Mouse (Mus musculus): ENCODE measurements around the gene Apol7e. TPM values are rescaled to one million over a fixed set of nuclear protein-coding genes. Genes with fewer than 3 reads are reported as not detected.
"Not testable (repeated sequence)": the region's sequence is repeated elsewhere in the genome, so short reads cannot be mapped to it uniquely, and the experiment has no call there.

Apol7e gene
- polyA plus RNA-seq, 1 experiment from 2014 or later: not detected

DNA sequence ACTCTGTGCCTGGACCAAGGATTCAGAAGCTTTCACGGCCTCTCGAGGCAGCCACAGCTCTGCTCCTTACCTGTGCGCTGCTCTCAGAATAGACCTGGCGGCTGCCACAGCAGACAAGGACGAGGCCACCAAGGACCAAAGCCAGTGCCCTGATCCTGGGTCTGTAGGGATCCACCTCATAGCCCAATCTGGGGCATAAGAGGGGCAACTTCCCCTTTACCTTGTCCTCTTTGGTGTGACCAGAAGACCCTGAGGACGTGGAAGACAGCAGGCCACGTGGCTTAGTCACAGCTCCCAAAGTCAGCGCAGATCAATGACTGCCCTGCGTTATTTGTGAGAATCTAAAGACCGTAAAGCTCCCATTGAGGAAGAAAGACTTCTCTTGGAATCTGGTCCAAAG lies 34.2 kb downstream of the Apol7e start:
- 59% methylated on average over 10 of the region's 10 CpGs for WGBS (ENCODE audit: insufficient replicate concordance)
- ATAC-seq (ENCODE audit: low read depth): not testable (repeated sequence)

DNA sequence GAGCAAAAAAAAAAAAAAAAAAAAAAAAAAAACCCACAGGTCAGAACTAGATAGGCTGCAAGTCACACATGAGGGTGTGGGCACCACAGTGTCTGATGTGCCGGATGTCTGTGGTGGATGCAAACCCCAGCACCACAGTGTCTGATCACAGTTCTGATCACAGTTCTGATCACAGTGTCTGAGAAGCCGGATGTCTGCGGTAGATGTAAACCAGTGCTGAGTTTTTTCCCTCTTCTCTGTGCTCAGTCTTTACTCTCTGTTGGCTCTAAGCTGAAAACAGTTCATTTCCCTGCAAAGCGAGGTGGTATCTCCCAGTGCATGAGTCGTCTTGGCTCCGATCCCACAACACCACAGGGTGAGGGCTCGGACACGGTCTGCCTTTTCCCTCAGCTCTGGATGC lies 34.7 kb downstream of the Apol7e start:
- 51% methylated on average over 8 of the region's 8 CpGs for WGBS (ENCODE audit: insufficient replicate concordance)
- not testable (repeated sequence) for ATAC-seq (ENCODE audit: low read depth); H3K27ac ChIP-seq (ENCODE audit: low read length); H3K9ac ChIP-seq (ENCODE audit: low read depth, low read length); H3K4me3 ChIP-seq (ENCODE audit: low read depth, low read length); H3K4me1 ChIP-seq (ENCODE audit: control insufficient read depth, low read depth, low read length); H3K4me2 ChIP-seq (ENCODE audit: low read depth, low read length); H3K27me3 ChIP-seq (ENCODE audit: control insufficient read depth, insufficient read depth, low read depth, low read length); H3K36me3 ChIP-seq (ENCODE audit: control insufficient read depth, insufficient read depth); H3K9me3 ChIP-seq (replicated peaks; ENCODE audit: control insufficient read depth, low read length)

More for the DNA sequence above, 34.2 kb downstream of the Apol7e start:
- H3K27me3 ChIP-seq (ENCODE audit: control insufficient read depth, insufficient read depth, low read depth, low read length); H3K4me1 ChIP-seq (ENCODE audit: control insufficient read depth, low read depth, low read length); H3K4me3 ChIP-seq (ENCODE audit: low read depth, low read length); H3K4me2 ChIP-seq (ENCODE audit: low read depth, low read length); H3K9ac ChIP-seq (ENCODE audit: low read depth, low read length); H3K27ac ChIP-seq (ENCODE audit: low read length); H3K9me3 ChIP-seq (replicated peaks; ENCODE audit: control insufficient read depth, low read length); H3K36me3 ChIP-seq (ENCODE audit: control insufficient read depth, insufficient read depth): not testable (repeated sequence)

DNA sequence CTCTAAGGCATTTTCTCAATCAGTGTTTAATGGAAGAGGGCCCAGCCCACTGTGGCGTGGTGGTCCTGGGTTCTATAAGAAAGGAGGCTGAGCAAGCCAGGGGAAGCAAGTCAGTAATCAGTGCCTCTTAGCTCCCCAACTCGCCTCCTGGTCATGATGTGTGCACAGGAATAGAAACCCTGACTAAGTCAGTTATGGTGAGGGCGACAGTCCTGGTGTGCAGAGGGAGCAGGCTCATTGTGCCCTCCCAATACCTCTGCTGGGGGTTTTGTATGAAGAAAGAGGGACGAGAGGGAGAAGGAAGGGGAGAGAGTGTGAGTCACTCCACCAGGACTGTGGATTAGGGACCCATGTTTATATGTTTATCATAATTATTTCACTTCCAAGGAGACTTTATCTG lies 35.2 kb downstream of the Apol7e start:
- not testable (repeated sequence) for H3K4me1 ChIP-seq (ENCODE audit: control insufficient read depth, low read depth, low read length); H3K27me3 ChIP-seq (ENCODE audit: control insufficient read depth, insufficient read depth, low read depth, low read length); H3K27ac ChIP-seq (ENCODE audit: low read length); ATAC-seq (ENCODE audit: low read depth); H3K9ac ChIP-seq (ENCODE audit: low read depth, low read length); H3K9me3 ChIP-seq (replicated peaks; ENCODE audit: control insufficient read depth, low read length); H3K4me3 ChIP-seq (ENCODE audit: low read depth, low read length); H3K4me2 ChIP-seq (ENCODE audit: low read depth, low read length); H3K36me3 ChIP-seq (ENCODE audit: control insufficient read depth, insufficient read depth)
- WGBS (ENCODE audit: insufficient replicate concordance): 41% methylated on average over 4 of the region's 4 CpGs

DNA sequence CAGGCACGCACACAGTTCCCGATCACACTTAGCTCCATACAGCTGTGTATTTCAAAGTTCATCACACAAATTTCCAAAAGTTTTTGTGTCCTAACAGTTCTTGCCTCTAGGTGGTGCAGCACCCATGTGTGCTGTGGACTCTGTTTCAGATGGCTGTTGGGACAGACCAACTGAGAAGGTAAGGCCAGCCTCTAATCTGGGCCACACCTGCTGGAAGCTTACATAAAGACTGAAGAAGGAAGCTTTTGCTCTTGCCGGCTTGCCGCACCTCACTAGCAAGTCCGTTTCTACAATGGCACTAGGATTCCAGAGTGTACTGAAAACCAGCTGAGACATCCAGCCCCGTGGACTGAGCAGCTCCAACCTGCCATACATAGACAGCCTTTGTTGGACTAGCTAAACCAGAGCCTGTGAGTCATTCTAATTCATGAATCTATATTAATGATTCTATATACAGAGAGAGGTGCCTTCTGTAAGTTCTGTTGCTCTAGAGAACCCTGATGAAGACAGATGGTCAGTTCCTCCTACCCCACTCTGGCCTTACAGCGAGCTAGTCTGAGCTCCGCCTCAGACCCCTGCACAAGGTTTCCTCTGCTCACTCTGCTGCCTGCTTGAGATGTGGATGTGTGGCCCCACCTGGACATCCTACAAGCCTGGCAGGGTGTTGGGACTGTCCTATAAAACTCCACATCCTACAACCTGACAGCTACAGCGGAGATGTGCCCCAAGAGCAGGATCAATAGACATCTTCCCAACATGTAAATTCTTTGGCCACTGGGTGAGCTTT lies 42.0 kb downstream of the Apol7e start:
- Histone ChIP-seq H3K9me3 (replicated peaks; ENCODE audit: control insufficient read depth, low read length) (no peaks in the 10 kb centered on the region), H3K27ac (ENCODE audit: low read length) (no peak overlapping the region), H3K9ac (ENCODE audit: low read depth, low read length) (no peak overlapping the region), H3K4me2 (ENCODE audit: low read depth, low read length) (no peak overlapping the region), H3K4me1 (ENCODE audit: control insufficient read depth, low read depth, low read length) (no peaks in the 10 kb centered on the region), H3K36me3 (ENCODE audit: control insufficient read depth, insufficient read depth) (peaks cover 7% of the 10 kb centered on the region), H3K4me3 (ENCODE audit: low read depth, low read length) (no peak overlapping the region), H3K27me3 (ENCODE audit: control insufficient read depth, insufficient read depth, low read depth, low read length) (no peaks in the 10 kb centered on the region)
- no peak for ATAC-seq (ENCODE audit: low read depth)
- 65% methylated on average over 9 of the region's 9 CpGs for WGBS (ENCODE audit: insufficient replicate concordance)

DNA sequence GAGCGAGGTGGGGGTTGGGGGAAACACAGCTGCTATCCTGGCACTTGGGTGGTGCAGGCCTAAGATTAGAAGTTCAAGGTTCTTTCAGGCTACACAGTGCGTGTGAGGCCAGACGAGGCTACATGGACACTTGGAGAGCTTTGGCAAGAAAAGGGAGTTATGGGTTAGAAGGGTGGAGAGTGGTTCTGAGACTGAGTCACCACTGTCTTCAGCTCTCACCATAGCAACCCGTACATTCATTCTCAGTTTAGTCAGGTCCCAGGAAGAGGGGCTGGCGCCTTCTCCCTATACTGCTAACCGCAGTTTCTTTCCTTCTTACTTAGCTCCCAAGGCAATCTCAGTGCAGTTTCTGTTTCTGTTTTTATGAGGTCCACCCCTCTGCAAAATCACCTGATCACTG lies 42.9 kb downstream of the Apol7e start:
- H3K9me3 ChIP-seq (replicated peaks; ENCODE audit: control insufficient read depth, low read length); H3K27me3 ChIP-seq (ENCODE audit: control insufficient read depth, insufficient read depth, low read depth, low read length); H3K4me1 ChIP-seq (ENCODE audit: control insufficient read depth, low read depth, low read length); H3K4me3 ChIP-seq (ENCODE audit: low read depth, low read length); H3K9ac ChIP-seq (ENCODE audit: low read depth, low read length); H3K4me2 ChIP-seq (ENCODE audit: low read depth, low read length); H3K27ac ChIP-seq (ENCODE audit: low read length); ATAC-seq (ENCODE audit: low read depth): not testable (repeated sequence)
- H3K36me3 ChIP-seq (ENCODE audit: control insufficient read depth, insufficient read depth): peaks cover 12% of the 10 kb centered on the region
- WGBS (ENCODE audit: insufficient replicate concordance): 72% methylated on average over 6 of the region's 6 CpGs

DNA sequence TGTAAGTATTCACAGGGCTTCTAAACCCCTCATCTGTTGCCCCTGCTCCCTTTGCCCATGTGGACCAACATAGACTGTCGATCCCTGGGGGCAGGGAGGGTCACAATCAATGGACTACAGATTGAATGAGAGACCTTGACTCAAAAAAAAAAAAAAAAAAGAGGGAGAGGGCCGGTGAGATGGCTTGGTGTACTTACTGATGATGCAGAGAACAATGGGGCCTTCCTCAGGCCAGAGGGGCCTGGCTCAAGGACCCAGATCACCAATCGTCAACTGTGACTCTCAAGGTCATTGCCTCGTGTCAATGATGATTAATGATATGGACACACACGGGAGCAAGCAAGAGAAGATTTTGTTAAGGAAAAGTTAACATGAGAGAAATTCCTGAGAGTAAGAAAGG lies 46.0 kb downstream of the Apol7e start:
- no peak overlapping the region for H3K4me3 ChIP-seq (ENCODE audit: low read depth, low read length)
- 0 out of 2 replicates have a peak, but pooled peaks cover 2% of the 10 kb centered on the region for H3K9me3 ChIP-seq (replicated peaks; ENCODE audit: control insufficient read depth, low read length)
- no peak for ATAC-seq (ENCODE audit: low read depth)
- no peak overlapping the region for H3K4me2 ChIP-seq (ENCODE audit: low read depth, low read length)
- peaks cover 40% of the 10 kb centered on the region for H3K36me3 ChIP-seq (ENCODE audit: control insufficient read depth, insufficient read depth)
- no peaks in the 10 kb centered on the region for H3K27me3 ChIP-seq (ENCODE audit: control insufficient read depth, insufficient read depth, low read depth, low read length)
- no peak overlapping the region for H3K9ac ChIP-seq (ENCODE audit: low read depth, low read length)
- WGBS (ENCODE audit: insufficient replicate concordance): 38% methylated on average over 5 of the region's 5 CpGs
- H3K27ac ChIP-seq (ENCODE audit: low read length): no peak overlapping the region
- H3K4me1 ChIP-seq (ENCODE audit: control insufficient read depth, low read depth, low read length): peaks cover 2% of the 10 kb centered on the region; the same call in 1 of the 2 replicates

DNA sequence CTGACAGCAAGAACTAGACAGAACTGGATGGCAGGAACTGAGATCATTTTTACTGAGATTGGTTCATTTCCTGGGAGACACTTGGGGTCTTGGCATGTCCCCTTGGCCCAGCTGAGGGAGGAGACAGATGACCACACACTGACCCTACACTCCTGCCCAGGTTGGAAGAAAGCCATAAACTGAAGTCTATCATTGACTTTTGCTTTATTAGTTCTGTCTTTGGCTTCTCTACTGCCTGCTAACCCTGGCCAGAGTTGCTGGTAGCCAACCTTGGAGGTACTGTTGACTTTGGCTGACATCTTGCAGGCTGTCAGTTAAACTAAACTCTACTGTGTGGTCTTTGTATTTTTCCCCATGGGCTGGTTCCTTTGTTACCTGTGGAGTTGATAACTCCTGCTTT lies 46.4 kb downstream of the Apol7e start:
- peaks cover 44% of the 10 kb centered on the region for H3K36me3 ChIP-seq (ENCODE audit: control insufficient read depth, insufficient read depth)
- H3K27ac ChIP-seq (ENCODE audit: low read length): no peak overlapping the region
- no peak overlapping the region for H3K4me2 ChIP-seq (ENCODE audit: low read depth, low read length)

DNA sequence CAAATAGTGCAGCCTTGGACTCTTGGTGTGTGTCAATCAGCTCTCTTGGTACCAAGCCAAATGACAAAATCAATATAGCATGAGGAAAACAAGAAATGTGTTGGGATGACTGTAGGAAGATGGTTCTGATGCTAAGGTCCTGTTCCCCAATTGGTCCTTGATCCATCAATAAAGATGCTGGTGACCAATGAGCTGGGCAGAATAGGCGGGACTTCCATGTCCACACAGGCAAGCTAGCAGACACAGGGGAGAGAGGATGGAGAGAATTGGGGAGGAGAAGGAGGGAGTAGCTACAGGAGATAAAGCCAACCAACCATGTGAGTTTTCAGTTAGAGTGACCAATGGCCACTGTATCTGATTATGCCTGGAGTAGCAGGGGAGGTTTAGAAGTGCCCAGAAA lies 47.7 kb downstream of the Apol7e start:
- 78% methylated on average over 1 of the region's 1 CpGs for WGBS (ENCODE audit: insufficient replicate concordance)
- H3K36me3 ChIP-seq (ENCODE audit: control insufficient read depth, insufficient read depth): peaks cover 55% of the 10 kb centered on the region
- no peak overlapping the region for H3K9ac ChIP-seq (ENCODE audit: low read depth, low read length)
- H3K27me3 ChIP-seq (ENCODE audit: control insufficient read depth, insufficient read depth, low read depth, low read length): no peaks in the 10 kb centered on the region
- H3K4me1 ChIP-seq (ENCODE audit: control insufficient read depth, low read depth, low read length): peaks cover 3% of the 10 kb centered on the region; the same call in 1 of the 2 replicates
- H3K27ac ChIP-seq (ENCODE audit: low read length): no peak overlapping the region
- no peak overlapping the region for H3K4me3 ChIP-seq (ENCODE audit: low read depth, low read length)
- ATAC-seq (ENCODE audit: low read depth): no peak
- H3K9me3 ChIP-seq (replicated peaks; ENCODE audit: control insufficient read depth, low read length): 0 out of 2 replicates have a peak, but pooled peaks cover 2% of the 10 kb centered on the region
- H3K4me2 ChIP-seq (ENCODE audit: low read depth, low read length): no peak overlapping the region

More for the DNA sequence above, 46.4 kb downstream of the Apol7e start:
- Histone ChIP-seq H3K9ac (ENCODE audit: low read depth, low read length) (no peak overlapping the region), H3K27me3 (ENCODE audit: control insufficient read depth, insufficient read depth, low read depth, low read length) (no peaks in the 10 kb centered on the region), H3K4me1 (ENCODE audit: control insufficient read depth, low read depth, low read length) (peaks cover 2% of the 10 kb centered on the region; the same call in 1 of the 2 replicates), H3K9me3 (replicated peaks; ENCODE audit: control insufficient read depth, low read length) (0 out of 2 replicates have a peak, but pooled peaks cover 2% of the 10 kb centered on the region), H3K4me3 (ENCODE audit: low read depth, low read length) (no peak overlapping the region)
- no peak for ATAC-seq (ENCODE audit: low read depth)

DNA sequence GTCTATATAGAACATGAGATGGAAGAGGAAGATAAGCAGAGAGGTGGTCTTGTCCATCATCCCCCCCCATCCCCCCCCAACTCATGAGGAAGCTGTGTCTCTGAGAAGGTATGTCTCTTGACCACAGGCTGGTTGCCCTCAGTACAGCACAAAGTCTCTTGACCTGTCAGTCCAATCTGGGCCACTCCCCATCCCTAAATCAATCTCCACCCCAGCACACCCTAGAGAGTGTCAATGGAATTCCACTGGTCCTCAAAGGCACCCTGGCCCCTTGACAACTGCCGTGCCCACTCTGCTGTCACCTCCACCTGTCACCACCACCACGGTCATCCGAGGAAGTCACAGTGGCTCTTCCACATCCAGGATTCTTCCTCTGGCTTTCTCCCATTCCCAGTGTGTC lies 49.8 kb downstream of the Apol7e start:
- 0 out of 2 replicates have a peak, but pooled peaks cover 2% of the 10 kb centered on the region for H3K9me3 ChIP-seq (replicated peaks; ENCODE audit: control insufficient read depth, low read length)
- H3K9ac ChIP-seq (ENCODE audit: low read depth, low read length): no peak overlapping the region
- H3K4me2 ChIP-seq (ENCODE audit: low read depth, low read length): no peak overlapping the region
- 79% methylated on average over 3 of the region's 3 CpGs for WGBS (ENCODE audit: insufficient replicate concordance)
- no peaks in the 10 kb centered on the region for H3K27me3 ChIP-seq (ENCODE audit: control insufficient read depth, insufficient read depth, low read depth, low read length)
- H3K27ac ChIP-seq (ENCODE audit: low read length): no peak overlapping the region
- no peak for ATAC-seq (ENCODE audit: low read depth)
- H3K36me3 ChIP-seq (ENCODE audit: control insufficient read depth, insufficient read depth): peaks cover 67% of the 10 kb centered on the region
- peaks cover 16% of the 10 kb centered on the region for H3K4me1 ChIP-seq (ENCODE audit: control insufficient read depth, low read depth, low read length)
- no peak overlapping the region for H3K4me3 ChIP-seq (ENCODE audit: low read depth, low read length)

Data from liver, embryonic 16.5 days (tissue).